Mouse (Mus musculus): ENCODE results near the gene Zfp423. TPM values are rescaled to one million over a fixed set of nuclear protein-coding genes. Genes with fewer than 3 reads are reported as not detected.

Gene Zfp423
- total and polyA plus RNA-seq, 3 experiments: not detected

GRCm38 (mm10) chr8:87701583-87701982, 257.8 kb downstream of the Zfp423 start:
- no peaks in the 10 kb centered on the region for H3K79me2 ChIP-seq (ENCODE audit: control insufficient read depth, insufficient read depth, low read length, poor library complexity)
- H3K36me3 ChIP-seq (ENCODE audit: control insufficient read depth in 1 of 2, insufficient read depth in 2 of 2, low read length in 2 of 2): no peaks in the 10 kb centered on the region
- H3K27ac ChIP-seq (ENCODE audit: control insufficient read depth, low read depth, low read length): no peak overlapping the region
- H3K9ac ChIP-seq (ENCODE audit: control insufficient read depth, low read depth, low read length, poor library complexity, severe bottlenecking): no peak overlapping the region
- no peak overlapping the region for H3K4me3 ChIP-seq (ENCODE audit: control insufficient read depth in 1 of 2, insufficient read depth in 1 of 2, low read depth in 2 of 2, low read length in 2 of 2)
- no peaks in the 10 kb centered on the region for H3K27me3 ChIP-seq (ENCODE audit: control insufficient read depth in 1 of 2, insufficient read depth in 2 of 2, low read length in 2 of 2)
- no peaks in the 10 kb centered on the region for H3K4me1 ChIP-seq (ENCODE audit: control insufficient read depth in 1 of 2, insufficient read depth in 2 of 2, low read length in 2 of 2)
- no peak for TF ChIP-seq USF1 (IDR thresholded peaks at IDR 0.05; ENCODE audit: low read depth, low read length)
- TF ChIP-seq EP300 (IDR thresholded peaks at IDR 0.05; ENCODE audit: low read depth in 1 of 2, low read length in 2 of 2): no peak
- no peak for TF ChIP-seq ETS1 (IDR thresholded peaks at IDR 0.05; ENCODE audit: low read depth, low read length)
- TF ChIP-seq GABPA (IDR thresholded peaks at IDR 0.05; ENCODE audit: low read depth, low read length): no peak
- no peak for TF ChIP-seq ZNF384 (IDR thresholded peaks at IDR 0.05; ENCODE audit: low read depth, low read length)
- no peak for TF ChIP-seq POLR2A (IDR thresholded peaks at IDR 0.05; ENCODE audit: control insufficient read depth in 1 of 2, insufficient read depth in 1 of 2, low read depth in 1 of 2, low read length in 2 of 2, poor library complexity in 1 of 2)
- no peak for TF ChIP-seq MYC (IDR thresholded peaks at IDR 0.05; ENCODE audit: low read depth, low read length)
- no peak for TF ChIP-seq CHD1 (IDR thresholded peaks at IDR 0.05; ENCODE audit: low read depth, low read length)
- TF ChIP-seq E2F4 (IDR thresholded peaks at IDR 0.05; ENCODE audit: borderline replicate concordance, low read depth, low read length): no peak
- TF ChIP-seq TBP (IDR thresholded peaks at IDR 0.05; ENCODE audit: low read depth, low read length): no peak
- no peaks in the 10 kb centered on the region; the same call in 1 of the 2 replicates for H3K9me3 ChIP-seq (replicated peaks; ENCODE audit: insufficient read depth, low read length)
- no peak for DNase-seq (ENCODE audit: low read depth, low spot score)

- TF ChIP-seq HCFC1 (IDR thresholded peaks at IDR 0.05; ENCODE audit: low read depth, low read length) (no peak), POLR2AphosphoS2 (IDR thresholded peaks at IDR 0.05; ENCODE audit: low read length) (no peak), MXI1 (IDR thresholded peaks at IDR 0.05; ENCODE audit: low read depth, low read length) (no peak), MAZ (IDR thresholded peaks at IDR 0.05; ENCODE audit: low read depth, low read length) (no peak), MAFK (IDR thresholded peaks at IDR 0.05; ENCODE audit: borderline replicate concordance, low read depth, low read length) (no peak), TAL1 (IDR thresholded peaks at IDR 0.05; ENCODE audit: low read length) (no peak), GABPA (IDR thresholded peaks at IDR 0.05; ENCODE audit: low read depth, low read length) (no peak), RAD21 (IDR thresholded peaks at IDR 0.05; ENCODE audit: low read depth, low read length) (no peak), USF1 (IDR thresholded peaks at IDR 0.05; ENCODE audit: low read depth, low read length) (no peak), KAT2A (conservative IDR thresholded peaks at IDR 0.05; ENCODE audit: low read depth, low read length) (no peak)
- Histone ChIP-seq H3K9ac (ENCODE audit: control insufficient read depth, low read depth, low read length, poor library complexity, severe bottlenecking) (no peak overlapping the region), H3K4me1 (ENCODE audit: control insufficient read depth in 1 of 2, insufficient read depth in 2 of 2, low read length in 2 of 2) (no peaks in the 10 kb centered on the region), H3K27me3 (ENCODE audit: control insufficient read depth in 1 of 2, insufficient read depth in 2 of 2, low read length in 2 of 2) (no peaks in the 10 kb centered on the region), H3K9me3 (replicated peaks; ENCODE audit: insufficient read depth, low read length) (no peaks in the 10 kb centered on the region; the same call in 1 of the 2 replicates), H3K79me2 (ENCODE audit: control insufficient read depth, insufficient read depth, low read length, poor library complexity) (no peaks in the 10 kb centered on the region), H3K27ac (ENCODE audit: control insufficient read depth, low read depth, low read length) (no peak overlapping the region), H3K4me3 (ENCODE audit: control insufficient read depth in 1 of 2, insufficient read depth in 1 of 2, low read depth in 2 of 2, low read length in 2 of 2) (no peak overlapping the region), H3K36me3 (ENCODE audit: control insufficient read depth in 1 of 2, insufficient read depth in 2 of 2, low read length in 2 of 2) (no peaks in the 10 kb centered on the region)
- no peak for DNase-seq (ENCODE audit: low read depth, low spot score)
These were observed 259.1 kb downstream of the Zfp423 start for GRCm38 (mm10) chr8:87700321-87700720.
